Mouse (Mus musculus) olfactory bulb, adult 2 months (tissue): ENCODE measurements around the gene Agmat.

Experiments
- CTCF ChIP-seq: fragments of 200-500 bp; IDR thresholded peaks from 2 replicates; pipeline ENCODE4 v1.5.1; 2012; ENCODE audit warnings: low read depth, mild to moderate bottlenecking, low read length, moderate library complexity; ENCODE audit not compliant: insufficient read depth
- POLR2A ChIP-seq: fragments of 200-500 bp; IDR thresholded peaks from 2 replicates; pipeline ENCODE4 v1.6.1; 2012; ENCODE audit warnings: mild to moderate bottlenecking, low read depth, low read length, moderate library complexity; ENCODE audit not compliant: insufficient read depth

GRCm38 (mm10) chr4:141731766-141732165, 14.7 kb upstream of the Agmat start:
- no peak for TF ChIP-seq CTCF
- TF ChIP-seq POLR2A, result no peak
